Mouse (Mus musculus) right cerebral cortex, postnatal 25 days (tissue): ENCODE data around the gene Dcn.

Experiments
- DNase-seq: peaks from one replicate; pipeline ENCODE4 v3.0.0; 2022

Gene Dcn

GRCm38 (mm10) chr10:97479004-97479766 lies at the start of gene Dcn:
Gene Dcn (plus strand): TSS chr10:97479609.
- DNase-seq, result no peak

GRCm38 (mm10) chr10:97436662-97437061 lies 42.7 kb upstream of the Dcn start:
- DNase-seq, result peak; percentile 62

DNA sequence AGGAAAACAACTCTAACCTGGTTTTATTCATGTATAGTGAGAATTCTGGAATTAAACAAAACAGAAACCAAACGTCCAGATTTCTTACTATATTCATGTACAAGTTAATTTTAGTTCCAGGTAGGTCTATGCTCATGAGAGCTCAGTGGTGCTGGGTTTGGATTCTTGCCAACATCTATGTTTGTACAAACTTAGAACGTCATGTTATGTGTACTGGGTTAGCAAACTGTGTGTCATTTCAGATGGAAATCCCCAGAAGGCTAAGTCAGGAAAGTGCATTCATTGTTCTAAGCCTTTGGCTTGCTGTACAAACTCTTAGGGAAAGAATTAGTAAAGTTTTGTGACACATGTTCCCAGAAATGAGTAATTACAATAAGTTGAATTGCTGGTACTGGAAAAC lies 37.1 kb upstream of the Dcn start:
- DNase-seq, result no peak

- DNase-seq, result no peak
Measured at GRCm38 (mm10) chr10:97446486-97446885, 32.9 kb upstream of the Dcn start.

- no peak for DNase-seq
Measured at GRCm38 (mm10) chr10:97452886-97453285, 26.5 kb upstream of the Dcn start.

GRCm38 (mm10) chr10:97453529-97453928 lies 25.9 kb upstream of the Dcn start:
- no peak for DNase-seq

DNA sequence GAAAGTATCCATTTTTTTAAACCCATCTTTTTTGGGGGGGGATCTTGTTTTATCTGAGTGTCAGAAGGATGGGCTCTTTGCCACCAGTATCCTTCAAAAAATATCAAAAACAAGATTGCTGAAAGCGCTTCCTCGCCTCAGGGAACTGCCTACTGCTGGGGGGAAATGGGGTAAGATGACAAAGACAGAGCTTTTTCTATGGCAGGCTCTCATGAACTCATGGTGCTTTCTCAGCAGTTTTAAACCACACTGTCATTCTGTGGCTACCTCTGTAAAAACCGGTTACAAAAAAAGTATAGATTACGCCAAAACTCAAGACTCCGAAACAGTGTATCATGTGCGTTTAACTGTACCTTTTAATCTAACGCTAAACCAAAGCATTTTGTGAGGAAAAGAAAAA lies 22.4 kb upstream of the Dcn start:
- DNase-seq, result no peak

- DNase-seq, result no peak
Measured at GRCm38 (mm10) chr10:97466818-97467217, 12.6 kb upstream of the Dcn start.

- no peak for DNase-seq
Measured at GRCm38 (mm10) chr10:97469411-97470140, 9.8 kb upstream of the Dcn start.

DNA sequence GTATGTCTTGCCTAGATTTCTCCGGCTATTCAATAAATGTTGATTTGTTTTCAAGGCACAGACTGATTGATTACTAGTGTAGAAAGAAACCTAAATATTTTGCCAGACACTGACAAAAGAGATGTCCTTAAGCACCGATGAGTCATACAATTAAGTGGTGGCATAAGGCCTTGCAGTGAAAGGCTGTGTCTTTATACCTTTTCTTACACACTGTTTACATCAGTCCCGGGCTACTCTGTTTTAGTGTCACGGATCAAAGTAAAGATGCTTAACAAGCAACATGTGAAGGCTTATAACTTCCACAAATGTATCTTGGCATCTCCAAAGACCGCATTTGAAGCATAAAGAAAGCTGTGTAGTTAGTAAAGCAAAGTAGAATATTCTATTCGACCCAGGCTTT lies 3.9 kb upstream of the Dcn start:
- no peak for DNase-seq

DNA sequence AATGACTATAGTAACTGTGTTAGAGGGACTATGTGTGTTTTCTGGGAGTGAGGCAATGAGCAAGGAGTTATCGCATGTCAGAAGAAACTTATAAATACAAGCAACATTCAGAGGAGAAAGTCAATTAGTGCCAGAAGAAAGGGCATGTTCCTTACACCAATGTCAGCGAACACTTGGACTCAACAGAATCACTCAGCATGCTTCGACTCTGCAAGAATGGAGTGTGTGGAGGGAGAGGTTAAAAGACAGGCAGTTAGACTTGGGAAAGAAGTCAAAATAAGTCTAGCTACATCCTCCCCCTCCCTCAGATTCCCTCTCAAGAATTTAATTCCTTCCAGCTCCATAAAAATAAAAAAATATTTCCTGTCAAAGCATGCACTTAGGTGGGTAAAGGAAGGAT lies 1.1 kb upstream of the Dcn start:
- DNase-seq, result no peak

- no peak for DNase-seq
Measured at GRCm38 (mm10) chr10:97482150-97482549, 2.7 kb downstream of the Dcn start.

DNA sequence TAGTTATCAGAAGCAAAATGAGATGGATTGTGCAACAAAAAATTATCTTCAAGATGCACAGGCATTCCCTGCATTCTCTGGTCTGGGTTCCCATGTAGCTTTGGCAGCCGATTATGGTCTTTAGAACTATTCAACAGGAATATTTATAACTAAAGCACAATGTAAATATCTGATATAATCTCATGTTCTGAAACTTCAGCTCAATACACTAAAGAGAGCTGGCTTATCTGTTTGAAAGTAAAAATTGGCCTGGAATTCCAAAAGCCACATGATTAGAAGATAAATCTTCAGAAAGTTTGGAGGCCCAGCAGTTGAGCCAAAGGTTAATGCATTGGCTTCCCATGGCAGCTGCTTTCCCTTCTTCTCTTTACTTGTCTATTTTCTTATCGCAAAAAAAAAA lies 4.6 kb downstream of the Dcn start:
- DNase-seq, result no peak

- DNase-seq, result no peak
Measured at GRCm38 (mm10) chr10:97485151-97485550, 5.7 kb downstream of the Dcn start.

DNA sequence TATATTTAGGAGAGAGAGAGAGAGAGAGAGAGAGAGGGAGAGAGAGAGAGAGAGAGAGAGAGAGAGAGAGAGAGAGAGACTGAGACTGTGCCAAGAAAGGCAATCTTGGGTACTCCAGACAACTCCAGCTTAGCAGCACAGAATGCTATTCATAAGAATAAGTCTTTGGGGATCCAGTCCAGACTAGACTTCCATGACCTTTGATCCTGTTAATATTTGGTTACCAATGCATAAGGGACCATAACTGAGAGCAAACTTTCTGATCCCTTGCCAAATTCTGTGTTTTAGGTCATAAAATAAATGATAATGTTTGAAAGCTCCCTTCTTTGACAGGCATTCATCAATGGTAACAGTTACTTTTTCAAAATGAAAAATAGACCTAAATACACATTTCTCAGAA lies 6.7 kb downstream of the Dcn start:
- no peak for DNase-seq

DNA sequence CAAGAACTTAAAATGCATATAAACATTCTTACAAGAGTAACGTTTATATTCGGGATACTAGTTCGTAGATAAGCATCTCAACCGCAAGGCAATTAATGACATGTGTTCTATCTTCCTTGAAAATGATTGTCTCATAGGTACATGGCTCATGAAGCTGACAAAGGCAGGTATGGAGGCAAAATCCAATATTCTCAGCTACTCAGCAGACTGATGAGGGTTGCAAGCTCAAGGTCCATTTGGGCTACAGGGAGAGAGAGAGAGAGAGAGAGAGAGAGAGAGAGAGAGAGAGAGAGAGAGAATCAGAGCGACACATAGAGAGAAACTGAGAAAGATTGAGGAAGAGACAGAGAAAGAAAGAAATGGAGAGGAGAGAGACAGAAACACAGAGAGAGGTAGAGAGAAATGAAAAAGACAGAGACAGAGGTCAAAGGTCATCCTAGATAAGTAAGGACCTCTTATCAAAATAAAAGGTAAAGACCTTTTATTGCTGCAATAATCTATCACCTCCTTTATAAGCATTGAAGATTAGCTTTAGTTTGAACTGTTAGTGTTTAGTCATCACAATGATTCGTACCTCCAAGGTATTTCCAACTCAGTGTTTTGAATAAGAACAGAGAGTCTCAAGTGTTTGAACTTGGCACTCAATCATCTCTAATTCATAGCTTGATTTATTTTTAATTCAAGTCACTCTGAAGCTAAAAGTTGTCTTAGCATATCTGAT lies 8.0 kb downstream of the Dcn start:
- no peak for DNase-seq

GRCm38 (mm10) chr10:97492367-97492980 lies 13.1 kb downstream of the Dcn start:
- no peak for DNase-seq

GRCm38 (mm10) chr10:97497646-97498045 lies 18.2 kb downstream of the Dcn start:
- no peak for DNase-seq

GRCm38 (mm10) chr10:97523366-97523765 lies 44.0 kb downstream of the Dcn start:
- no peak for DNase-seq

DNA sequence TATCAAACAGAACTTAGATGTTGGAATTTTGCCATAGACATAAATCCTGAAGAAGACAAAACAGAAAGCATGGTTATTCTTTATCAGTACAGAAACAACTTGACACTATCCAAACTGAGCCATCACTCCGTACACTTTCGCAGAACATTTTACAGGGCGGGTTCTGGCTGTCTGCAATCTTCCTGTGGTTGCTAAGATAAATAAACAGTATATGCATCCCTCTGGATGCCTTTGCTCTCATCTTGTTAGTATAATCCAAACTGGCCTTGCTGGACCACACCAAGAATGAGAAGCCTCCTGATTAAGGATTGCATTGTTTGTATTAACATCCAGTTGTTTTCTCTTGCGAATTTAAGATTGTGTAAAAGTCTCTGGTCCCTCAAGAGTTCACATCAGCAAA lies 56.3 kb downstream of the Dcn start:
- no peak for DNase-seq

GRCm38 (mm10) chr10:97536921-97537320 lies 57.5 kb downstream of the Dcn start:
- DNase-seq, result no peak

- no peak for DNase-seq
Measured at GRCm38 (mm10) chr10:97538202-97538601, 58.8 kb downstream of the Dcn start.

DNA sequence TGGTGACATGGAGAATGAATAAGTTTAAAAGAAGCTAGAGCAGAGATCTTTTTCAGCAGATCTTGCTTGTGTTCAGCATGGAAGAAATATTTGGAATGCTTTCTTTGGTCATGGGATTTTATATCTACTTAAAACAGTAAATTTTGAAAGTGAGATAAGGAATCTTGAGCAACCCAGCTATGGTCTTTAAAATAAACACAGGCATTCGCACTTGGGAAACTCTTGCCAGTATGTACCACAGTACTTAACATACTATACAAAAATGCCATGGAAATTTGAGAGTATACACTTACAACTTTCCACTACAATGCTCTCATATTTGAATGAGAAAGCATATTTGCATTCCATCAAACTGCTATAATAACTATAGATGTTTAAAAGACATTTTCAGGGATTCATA lies 68.3 kb downstream of the Dcn start:
- DNase-seq, result no peak
